Mouse (Mus musculus) lung, postnatal 36 days (tissue): ENCODE data around the gene Dlgap4.

ENCODE experiments used
- DNase-seq: peaks from one replicate; pipeline ENCODE4 v3.0.0; 2022; ENCODE audit warnings: mixed read lengths

The Dlgap4 gene

DNA sequence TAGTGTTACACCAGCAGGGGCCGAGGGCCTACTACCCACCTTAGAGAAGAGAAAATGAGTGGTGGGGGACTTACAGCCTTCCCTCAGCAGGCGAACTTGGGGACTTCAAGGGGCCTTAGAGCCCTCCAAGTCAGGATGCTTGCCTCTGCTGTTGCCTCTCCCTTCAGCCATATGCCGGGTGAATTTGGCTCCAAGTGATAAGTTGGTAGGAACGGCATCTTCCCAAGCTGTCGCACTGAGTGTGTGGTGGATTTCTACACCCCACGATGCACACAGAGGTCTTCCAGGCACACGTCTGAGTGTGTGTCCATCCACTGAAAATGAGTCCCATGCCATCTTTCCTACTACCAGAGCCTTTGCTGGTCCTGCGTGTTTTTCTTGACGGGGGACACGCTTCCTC is 49.7 kb downstream of the Dlgap4 start:
- DNase-seq, result no peak

DNA sequence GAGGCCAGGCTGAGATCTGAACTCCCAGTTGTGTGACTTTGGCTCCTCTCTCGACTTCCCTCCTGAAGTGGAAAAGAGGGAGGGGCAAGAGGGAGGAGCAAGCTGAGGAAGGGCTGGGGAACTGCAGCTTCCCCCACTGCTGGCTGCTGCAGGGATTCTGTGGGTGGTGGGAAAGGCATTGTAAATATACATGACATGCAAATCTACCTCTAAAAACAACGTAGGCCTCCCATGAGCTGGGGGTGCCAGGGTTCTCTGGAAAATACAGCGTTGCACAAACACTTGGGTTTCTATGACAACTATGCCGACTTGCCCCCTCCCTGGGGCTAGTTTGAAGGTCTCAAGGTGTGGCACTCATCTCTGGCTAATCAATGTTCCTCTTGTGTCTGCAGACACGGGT is 50.9 kb downstream of the Dlgap4 start:
- no peak for DNase-seq

- no peak for DNase-seq
These were observed 51.6 kb downstream of the Dlgap4 start for GRCm38 (mm10) chr2:156664993-156665518.

DNA sequence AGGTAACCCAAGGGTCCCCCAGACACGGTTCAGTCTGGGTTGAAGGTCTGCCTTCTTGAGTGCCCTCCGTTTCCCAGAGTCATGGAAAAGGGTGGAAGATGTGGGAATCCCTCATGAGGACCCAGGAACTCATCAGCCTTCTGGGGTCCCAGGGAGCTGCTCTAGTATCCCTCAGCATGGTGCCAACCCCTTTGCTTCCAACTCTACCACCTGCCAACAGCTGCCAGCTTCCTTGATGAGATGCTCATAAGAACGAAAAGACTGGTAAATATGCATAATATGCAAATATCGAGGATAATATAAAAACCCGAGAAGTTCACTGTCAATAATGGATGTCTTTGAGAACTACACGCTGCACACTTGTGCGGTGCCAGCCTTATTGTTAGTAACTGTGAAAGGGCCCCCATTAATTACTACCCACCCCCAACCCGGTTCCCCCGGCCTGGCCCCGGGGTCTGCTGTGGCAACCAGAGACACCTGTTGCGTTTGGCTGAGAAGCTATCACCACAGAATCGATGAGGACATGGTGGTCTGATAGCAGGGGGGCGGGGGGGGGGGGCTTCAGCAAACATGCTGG is 52.2 kb downstream of the Dlgap4 start:
- no peak for DNase-seq

GRCm38 (mm10) chr2:156666231-156666630 is 52.7 kb downstream of the Dlgap4 start:
- no peak for DNase-seq

DNA sequence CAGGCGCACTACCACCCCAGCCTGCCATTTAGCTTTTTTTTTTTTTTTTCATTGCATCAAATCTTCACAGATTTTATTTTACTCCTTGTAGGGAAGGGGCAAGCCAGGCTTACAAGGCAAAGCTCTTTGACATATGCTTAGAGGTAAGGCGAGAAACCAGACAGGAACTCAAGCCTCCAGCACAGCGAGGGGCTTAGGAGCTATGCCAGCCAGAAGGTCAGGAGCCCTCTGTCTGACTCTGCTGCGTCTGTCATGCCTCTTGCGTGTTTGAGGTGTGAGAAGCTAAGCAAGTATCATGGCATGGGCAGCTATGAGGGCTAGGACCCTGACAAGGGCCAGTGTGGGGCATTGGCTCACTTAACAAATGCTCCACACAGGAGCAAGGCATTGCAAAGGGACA is 53.8 kb downstream of the Dlgap4 start:
- no peak for DNase-seq

GRCm38 (mm10) chr2:156668625-156669024 is 55.1 kb downstream of the Dlgap4 start:
- no peak for DNase-seq

- DNase-seq, result no peak
These were observed 59.8 kb downstream of the Dlgap4 start for GRCm38 (mm10) chr2:156673307-156673706.

- DNase-seq, result no peak
These were observed 60.6 kb downstream of the Dlgap4 start for GRCm38 (mm10) chr2:156673881-156674669.

GRCm38 (mm10) chr2:156676885-156677284 is 63.4 kb downstream of the Dlgap4 start:
- no peak for DNase-seq

GRCm38 (mm10) chr2:156678112-156678511 is 64.6 kb downstream of the Dlgap4 start:
- DNase-seq, result no peak

GRCm38 (mm10) chr2:156682965-156683364 is 69.5 kb downstream of the Dlgap4 start:
- no peak for DNase-seq

GRCm38 (mm10) chr2:156685999-156686398 is 72.5 kb downstream of the Dlgap4 start:
- DNase-seq, result no peak

DNA sequence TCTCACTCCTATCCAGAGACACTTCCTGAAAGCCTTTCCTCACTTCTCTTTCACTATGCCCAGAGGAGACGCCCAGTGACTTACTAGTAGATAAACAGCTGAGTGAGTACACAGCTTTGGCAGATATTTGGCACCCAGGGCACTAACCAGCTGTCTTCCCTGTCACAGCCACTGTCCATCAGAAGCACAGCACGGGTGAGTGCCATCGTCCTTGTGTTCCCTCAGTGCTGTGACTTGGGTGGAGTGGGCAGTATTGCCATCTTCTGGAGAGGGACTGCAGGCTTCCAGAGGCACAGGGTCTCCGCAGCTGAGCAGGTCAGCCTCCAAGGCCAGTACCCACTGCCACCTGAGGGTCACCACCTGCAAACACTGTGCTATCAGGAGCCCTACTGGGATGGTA is 73.2 kb downstream of the Dlgap4 start:
- DNase-seq, result no peak

DNA sequence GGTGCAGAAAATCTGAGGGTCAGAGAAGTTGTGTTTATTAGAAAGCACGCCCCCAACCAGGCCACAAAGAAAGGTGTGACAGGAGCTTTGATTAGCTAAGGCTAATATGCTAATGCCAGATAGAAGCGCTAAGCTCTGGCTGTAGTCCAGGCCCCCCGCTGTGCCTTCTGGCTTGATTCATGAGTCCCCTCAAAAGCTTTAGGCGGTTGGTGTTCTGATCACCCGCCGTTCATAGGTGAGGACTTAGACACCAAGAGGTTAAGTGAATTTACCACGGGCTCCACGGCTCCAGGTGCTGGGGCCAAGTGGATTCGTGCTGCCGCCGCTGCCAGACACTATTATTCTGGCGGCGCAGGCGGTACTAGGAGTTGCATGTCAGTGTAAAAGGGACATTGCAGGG is 75.1 kb downstream of the Dlgap4 start:
- DNase-seq, result no peak

DNA sequence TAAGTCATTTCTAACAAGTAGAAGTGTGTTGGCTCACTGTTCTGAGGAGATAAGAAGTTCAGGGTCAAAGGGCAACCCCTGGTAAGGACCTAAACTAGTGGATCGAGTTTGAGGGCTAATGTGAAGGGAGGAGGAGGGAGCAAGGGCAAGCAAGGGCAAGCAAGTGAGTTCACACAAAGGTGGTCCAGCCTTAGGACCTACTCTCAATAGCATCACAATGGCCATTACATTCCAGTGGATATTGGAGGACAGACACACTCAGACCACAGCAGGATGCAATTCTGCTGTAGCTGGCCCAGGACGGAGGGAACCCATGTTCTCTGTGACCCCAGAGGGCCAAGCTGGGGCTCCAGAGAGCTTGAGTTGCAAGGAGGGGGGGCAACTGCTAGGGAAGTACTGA is 77.3 kb downstream of the Dlgap4 start:
- DNase-seq, result no peak

GRCm38 (mm10) chr2:156691746-156692145 is 78.2 kb downstream of the Dlgap4 start:
- DNase-seq, result no peak

DNA sequence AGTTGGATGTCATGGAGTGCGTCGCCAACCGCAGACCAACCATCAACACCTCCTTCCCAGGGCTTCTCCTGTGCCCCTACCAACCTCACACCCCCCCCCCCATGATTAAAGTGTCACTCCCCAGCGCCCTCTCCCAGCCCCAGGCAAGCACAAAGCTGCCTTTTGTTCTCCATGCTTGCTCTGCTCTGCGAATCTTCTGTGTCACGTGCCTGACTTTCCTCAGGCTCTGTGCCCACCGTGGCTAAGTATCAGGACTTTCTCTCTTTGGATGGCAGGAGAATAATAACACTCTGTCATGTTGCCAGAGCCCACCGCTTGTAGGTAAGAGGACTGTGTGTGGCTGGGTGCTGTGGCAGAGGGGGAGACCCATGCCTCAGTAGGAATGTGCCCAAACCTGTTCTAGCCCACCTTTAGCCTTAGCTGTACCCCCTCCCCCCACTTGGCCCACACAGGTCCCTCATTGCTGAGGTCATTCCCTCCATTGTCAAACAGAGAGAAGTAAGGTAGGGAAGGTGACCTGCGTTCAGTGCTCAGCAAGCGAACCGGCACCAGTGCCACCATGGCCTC is 79.8 kb downstream of the Dlgap4 start:
- no peak for DNase-seq

DNA sequence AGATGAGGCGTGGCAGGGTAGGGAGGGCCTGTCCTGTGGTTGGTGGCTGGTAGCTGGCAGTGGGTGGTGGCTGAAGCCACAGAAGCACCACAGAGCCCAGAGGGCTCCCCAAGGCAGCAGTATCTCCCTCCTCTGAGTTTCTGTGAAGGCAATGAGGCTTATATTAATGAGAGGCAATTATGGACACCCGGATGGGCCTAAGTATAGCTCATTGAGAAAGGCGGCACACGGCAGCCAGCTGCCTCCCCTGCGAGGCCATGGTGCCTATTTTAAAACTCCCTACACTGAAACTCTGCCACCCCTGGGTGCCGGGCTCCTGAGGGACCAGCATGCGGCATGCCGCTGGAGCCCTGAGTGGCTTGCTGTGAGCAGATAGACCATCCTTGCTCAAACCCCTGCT is 83.8 kb downstream of the Dlgap4 start:
- no peak for DNase-seq

DNA sequence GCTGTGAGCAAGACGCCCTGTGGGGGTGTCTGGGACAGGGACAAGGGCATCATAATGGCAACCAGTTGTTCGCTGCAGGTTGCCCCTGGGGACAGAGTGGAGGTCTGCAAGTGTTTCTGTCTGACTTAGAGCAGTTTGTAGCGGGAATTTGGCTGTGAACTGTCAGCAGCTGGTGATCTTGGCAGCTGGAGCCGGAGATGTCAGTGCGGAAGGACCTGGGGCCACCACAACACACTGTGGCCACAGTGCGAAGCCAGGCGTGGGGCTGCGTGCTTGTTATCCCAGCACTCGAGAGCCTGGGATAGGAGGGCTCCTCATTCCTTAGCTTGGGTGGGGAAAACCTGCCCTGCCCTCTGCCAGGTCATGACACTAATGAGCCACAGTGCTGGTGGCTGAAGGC is 84.7 kb downstream of the Dlgap4 start:
- DNase-seq, result no peak

GRCm38 (mm10) chr2:156705473-156705872 is 92.0 kb downstream of the Dlgap4 start:
- DNase-seq, result peak; percentile 88

DNA sequence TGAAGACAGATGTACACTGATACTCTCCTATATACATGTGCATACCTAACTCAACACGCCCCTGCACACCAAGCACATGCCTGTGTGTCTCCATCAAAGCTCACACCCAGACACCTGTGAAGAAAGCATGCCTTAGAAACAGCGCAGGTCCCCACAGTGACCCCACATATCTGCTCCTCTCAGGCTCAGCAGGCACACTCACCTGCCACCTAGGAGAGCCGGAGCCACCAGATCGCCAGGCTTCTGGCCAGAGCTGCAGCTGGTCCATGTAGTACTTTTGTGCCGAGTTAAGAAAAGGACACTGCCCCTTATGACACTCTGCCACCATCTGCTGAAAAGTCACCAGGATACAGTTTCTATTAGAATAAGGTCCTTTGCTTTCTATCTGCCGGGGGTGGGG is 103.2 kb downstream of the Dlgap4 start:
- DNase-seq, result no peak

GRCm38 (mm10) chr2:156717320-156718281 is 104.1 kb downstream of the Dlgap4 start:
- peak; percentile 79 for DNase-seq
